Mouse (Mus musculus) liver, embryonic 16.5 days (tissue): ENCODE results near the gene Arl3. TPM values are rescaled to one million over a fixed set of nuclear protein-coding genes. Genes with fewer than 3 reads are reported as not detected.

ENCODE experiments used
- ATAC-seq: fragments of 200-750 bp; cut with Nextera tagmentation; 2 replicates; pipeline ENCODE4 v1.8.0; 2017; ENCODE audit warnings: low read depth, mild to moderate bottlenecking, moderate number of reproducible peaks, moderate library complexity
- H3K27ac ChIP-seq: fragments of 300-500 bp; sonication (generic); 2 replicates; pipeline ENCODE4 v1.5.1; 2014; ENCODE audit warnings: mild to moderate bottlenecking, low read length
- H3K27me3 ChIP-seq: fragments of 300-500 bp; sonication (generic); 2 replicates; pipeline ENCODE4 v1.6.1; 2014; ENCODE audit warnings: low read depth, low read length, mixed read lengths; ENCODE audit not compliant: control insufficient read depth, insufficient read depth
- H3K36me3 ChIP-seq: fragments of 300-500 bp; sonication (generic); 2 replicates; pipeline ENCODE4 v1.6.1; 2014; ENCODE audit warnings: mild to moderate bottlenecking; ENCODE audit not compliant: control insufficient read depth, insufficient read depth
- H3K4me1 ChIP-seq: fragments of 300-500 bp; sonication (generic); 2 replicates; pipeline ENCODE4 v1.6.1; 2014; ENCODE audit warnings: low read depth, low read length, mixed read lengths; ENCODE audit not compliant: control insufficient read depth
- H3K4me2 ChIP-seq: fragments of 300-500 bp; sonication (generic); 2 replicates; pipeline ENCODE4 v1.6.1; 2014; ENCODE audit warnings: low read depth, low read length, mixed read lengths
- H3K4me3 ChIP-seq: fragments of 300-500 bp; sonication (generic); 2 replicates; pipeline ENCODE4 v1.5.1; 2014; ENCODE audit warnings: low read depth, mild to moderate bottlenecking, low read length
- H3K9ac ChIP-seq: fragments of 300-500 bp; sonication (generic); 2 replicates; pipeline ENCODE4 v1.6.1; 2014; ENCODE audit warnings: low read depth, low read length
- H3K9me3 ChIP-seq: fragments of 300-500 bp; sonication (generic); replicated peaks from 2 replicates; pipeline ENCODE4 v1.6.1; 2016; ENCODE audit warnings: low read length; ENCODE audit not compliant: control insufficient read depth
- WGBS: fragments of 180-500 bp; shearing (Covaris S2); extraction: QIAGEN DNeasy Blood & Tissue Kit; methylation state at CpG from one replicate; pipeline ENCODE4 v1.1.7; 2014; ENCODE audit not compliant: insufficient replicate concordance; 5-methylcytosine and 5-hydroxymethylcytosine counted together
- polyA plus RNA-seq: library from polyadenylated mRNA; unstranded; fragments of >200 nt; fragmentation: Nextera tagmentation; extraction: Ambion mirVana; gene quantifications from 2 replicates; pipeline ENCODE4 v1.2.1, GENCODE M21; 2015

Arl3 gene
- polyA plus RNA-seq, 1 experiment from 2014 or later: 23.6 TPM

- Histone ChIP-seq H3K4me2 (peak overlapping the region; percentile 65), H3K36me3 (peaks cover 8% of the 10 kb centered on the region; the same call in 1 of the 2 replicates), H3K9ac (no peak overlapping the region), H3K27me3 (no peaks in the 10 kb centered on the region), H3K4me1 (peaks cover 30% of the 10 kb centered on the region), H3K9me3 (no peaks in the 10 kb centered on the region), H3K4me3 (peak overlapping the region; percentile 83), H3K27ac (0 out of 2 replicates have a peak overlapping the region, but pooled peaks have one; percentile 14)
- no peak for ATAC-seq
- 83% methylated on average over 4 of the region's 4 CpGs for WGBS
Observed at GRCm38 (mm10) chr19:46598187-46598586, 25.2 kb upstream of the Arl3 start.

- Histone ChIP-seq H3K4me1 (peaks cover under 1% of the 10 kb centered on the region; the same call in 1 of the 2 replicates), H3K9me3 (no peaks in the 10 kb centered on the region), H3K4me3 (no peak overlapping the region), H3K9ac (no peak overlapping the region), H3K27ac (no peak overlapping the region), H3K36me3 (peaks cover 11% of the 10 kb centered on the region), H3K4me2 (no peak overlapping the region), H3K27me3 (no peaks in the 10 kb centered on the region)
- no peak for ATAC-seq
- 84% methylated on average over 9 of the region's 9 CpGs for WGBS
Observed at GRCm38 (mm10) chr19:46592751-46593439, 19.9 kb upstream of the Arl3 start.

- Histone ChIP-seq H3K36me3 (peaks cover 11% of the 10 kb centered on the region), H3K4me3 (no peak overlapping the region), H3K9me3 (no peaks in the 10 kb centered on the region), H3K27me3 (no peaks in the 10 kb centered on the region), H3K4me2 (no peak overlapping the region), H3K4me1 (no peaks in the 10 kb centered on the region), H3K9ac (no peak overlapping the region), H3K27ac (no peak overlapping the region)
- ATAC-seq: no peak
- 69% methylated on average over 6 of the region's 6 CpGs for WGBS
Observed at GRCm38 (mm10) chr19:46591575-46591974, 18.6 kb upstream of the Arl3 start.

- peak; percentile 35; the same call in 1 of the 2 replicates for ATAC-seq
- Histone ChIP-seq H3K9me3 (no peaks in the 10 kb centered on the region), H3K36me3 (peaks cover 3% of the 10 kb centered on the region), H3K4me2 (no peak overlapping the region), H3K4me1 (no peaks in the 10 kb centered on the region), H3K27ac (no peak overlapping the region), H3K27me3 (no peaks in the 10 kb centered on the region), H3K4me3 (no peak overlapping the region), H3K9ac (no peak overlapping the region)
- 57% methylated on average over 13 of the region's 13 CpGs for WGBS
Observed at GRCm38 (mm10) chr19:46587823-46588508, 15.0 kb upstream of the Arl3 start.

GRCm38 (mm10) chr19:46575196-46575595 lies 2.2 kb upstream of the Arl3 start:
- Histone ChIP-seq H3K9ac (peak overlapping the region; percentile 21), H3K4me1 (peaks cover 20% of the 10 kb centered on the region)
- ATAC-seq: peak; percentile 4

GRCm38 (mm10) chr19:46573990-46574389 lies 992 bp upstream of the Arl3 start:
- Histone ChIP-seq H3K27me3 (no peaks in the 10 kb centered on the region), H3K4me2 (peak overlapping the region; percentile 73), H3K4me1 (peaks cover 20% of the 10 kb centered on the region), H3K9me3 (no peaks in the 10 kb centered on the region), H3K9ac (peak overlapping the region; percentile 61), H3K27ac (peak overlapping the region; percentile 66), H3K36me3 (no peaks in the 10 kb centered on the region), H3K4me3 (peak overlapping the region; percentile 79)
- WGBS: 23% methylated on average over 6 of the region's 6 CpGs
- no peak for ATAC-seq

More at GRCm38 (mm10) chr19:46575196-46575595, 2.2 kb upstream of the Arl3 start:
- Histone ChIP-seq H3K36me3 (no peaks in the 10 kb centered on the region), H3K4me2 (peak overlapping the region; percentile 73), H3K4me3 (peak overlapping the region; percentile 3; the same call in 1 of the 2 replicates), H3K9me3 (no peaks in the 10 kb centered on the region), H3K27ac (peak overlapping the region; percentile 60), H3K27me3 (no peaks in the 10 kb centered on the region)
- 43% methylated on average over 4 of the region's 4 CpGs for WGBS

GRCm38 (mm10) chr19:46572548-46572947 lies 450 bp downstream of the Arl3 start:
- Histone ChIP-seq H3K9me3 (no peaks in the 10 kb centered on the region), H3K4me3 (peak overlapping the region; percentile 79), H3K9ac (peak overlapping the region; percentile 74), H3K27ac (peak overlapping the region; percentile 69), H3K4me1 (peaks cover 20% of the 10 kb centered on the region), H3K36me3 (no peaks in the 10 kb centered on the region), H3K27me3 (no peaks in the 10 kb centered on the region), H3K4me2 (peak overlapping the region; percentile 73)
- no peak for ATAC-seq
- under 1% methylated on average over 17 of the region's 17 CpGs for WGBS

- peak overlapping the region; percentile 79 for H3K4me3 ChIP-seq
Observed at GRCm38 (mm10) chr19:46571878-46572244, 1.1 kb downstream of the Arl3 start.

More at GRCm38 (mm10) chr19:46571878-46572244, 1.1 kb downstream of the Arl3 start:
- Histone ChIP-seq H3K4me2 (peak overlapping the region; percentile 73), H3K36me3 (no peaks in the 10 kb centered on the region), H3K4me1 (peaks cover 20% of the 10 kb centered on the region), H3K27ac (no peak overlapping the region), H3K9ac (no peak overlapping the region), H3K9me3 (no peaks in the 10 kb centered on the region), H3K27me3 (no peaks in the 10 kb centered on the region)
- ATAC-seq: no peak
- 54% methylated on average over 10 of the region's 10 CpGs for WGBS
